Mouse (Mus musculus) lung, embryonic 16.5 days (tissue): ENCODE measurements around the gene Sdha. TPM values are rescaled to one million over a fixed set of nuclear protein-coding genes. Genes with fewer than 3 reads are reported as not detected.

Experiments used
- ATAC-seq: fragments of 200-750 bp; cut with Nextera tagmentation; 2 replicates; pipeline ENCODE4 v1.8.0; 2017; ENCODE audit warnings: low read depth, mild to moderate bottlenecking, moderate library complexity
- H3K27ac ChIP-seq: fragments of 300-500 bp; sonication (generic); 2 replicates; pipeline ENCODE4 v1.5.1; 2014; ENCODE audit warnings: mild to moderate bottlenecking, control low read depth, low read length
- H3K27me3 ChIP-seq: fragments of 300-500 bp; sonication (generic); 2 replicates; pipeline ENCODE4 v1.6.1; 2014; ENCODE audit warnings: low read depth, low read length, mixed read lengths; ENCODE audit not compliant: control insufficient read depth, insufficient read depth
- H3K36me3 ChIP-seq: fragments of 300-500 bp; sonication (generic); 2 replicates; pipeline ENCODE4 v1.6.1; 2014; ENCODE audit warnings: low read length; ENCODE audit not compliant: control insufficient read depth, insufficient read depth
- H3K4me1 ChIP-seq: fragments of 300-500 bp; sonication (generic); replicated peaks from 2 replicates; pipeline ENCODE4 v1.6.1; 2014; ENCODE audit warnings: low read length, mixed read lengths; ENCODE audit not compliant: control insufficient read depth, insufficient read depth
- H3K4me2 ChIP-seq: fragments of 300-500 bp; sonication (generic); 2 replicates; pipeline ENCODE4 v1.6.1; 2014; ENCODE audit warnings: low read depth, low read length, control low read depth
- H3K4me3 ChIP-seq: fragments of 300-500 bp; sonication (generic); 2 replicates; pipeline ENCODE4 v1.5.1; 2014; ENCODE audit warnings: mild to moderate bottlenecking, low read length, control low read depth
- H3K9ac ChIP-seq: fragments of 300-500 bp; sonication (generic); 2 replicates; pipeline ENCODE4 v1.6.1; 2014; ENCODE audit warnings: low read length, control low read depth
- H3K9me3 ChIP-seq: fragments of 300-500 bp; sonication (generic); 2 replicates; pipeline ENCODE4 v1.6.1; 2016; ENCODE audit warnings: low read length; ENCODE audit not compliant: control insufficient read depth
- WGBS: fragments of 180-500 bp; shearing (Covaris S2); extraction: QIAGEN DNeasy Blood & Tissue Kit; methylation state at CpG from one replicate; pipeline ENCODE4 v1.1.7; 2014; 5-methylcytosine and 5-hydroxymethylcytosine counted together
- polyA plus RNA-seq: library from polyadenylated mRNA; unstranded; fragments of >200 nt; fragmentation: Nextera tagmentation; extraction: Ambion mirVana; gene quantifications from 2 replicates; pipeline ENCODE4 v1.2.1, GENCODE M21; 2015

Gene Sdha
- polyA plus RNA-seq, 1 experiment from 2014 or later: 254 TPM

GRCm38 (mm10) chr13:74282299-74282698, 67.8 kb downstream of the Sdha start:
- Histone ChIP-seq H3K27me3 (no peaks in the 10 kb centered on the region), H3K4me3 (no peak overlapping the region)
- 100% methylated on average over 1 of the region's 2 CpGs for WGBS

GRCm38 (mm10) chr13:74275726-74276125, 74.4 kb downstream of the Sdha start:
- WGBS: 52% methylated on average over 4 of the region's 4 CpGs
- no peak for ATAC-seq
- no peak overlapping the region for H3K9ac ChIP-seq

More at GRCm38 (mm10) chr13:74282299-74282698, 67.8 kb downstream of the Sdha start:
- Histone ChIP-seq H3K4me1 (no peaks in the 10 kb centered on the region), H3K27ac (no peak overlapping the region), H3K9ac (no peak overlapping the region), H3K36me3 (no peaks in the 10 kb centered on the region), H3K9me3 (no peaks in the 10 kb centered on the region), H3K4me2 (no peak overlapping the region)
- no peak for ATAC-seq

More at GRCm38 (mm10) chr13:74275726-74276125, 74.4 kb downstream of the Sdha start:
- Histone ChIP-seq H3K36me3 (no peaks in the 10 kb centered on the region), H3K27ac (no peak overlapping the region), H3K4me2 (no peak overlapping the region), H3K9me3 (no peaks in the 10 kb centered on the region), H3K27me3 (no peaks in the 10 kb centered on the region), H3K4me1 (no peaks in the 10 kb centered on the region), H3K4me3 (no peak overlapping the region)

Other genes starting within 250 kb of the Sdha start
- not detected in 2 replicates for gene Slc9a3, start 228.8 kb downstream of the Sdha start, polyA plus RNA-seq
- 65.8 and 67.2 TPM in 2 replicates for gene Exoc3, start 141.5 kb downstream of the Sdha start, polyA plus RNA-seq
- 0.57 and 0.70 TPM in 2 replicates for gene Ahrr, start 57.9 kb downstream of the Sdha start, polyA plus RNA-seq
- 123 and 134 TPM in 2 replicates for gene Pdcd6, start 32.7 kb downstream of the Sdha start, polyA plus RNA-seq
- gene Ccdc127, start within 50 bp of the Sdha start, polyA plus RNA-seq: 44.7 and 56.1 TPM in 2 replicates
- not detected in 2 replicates for gene Lrrc14b, start 13.7 kb upstream of the Sdha start, polyA plus RNA-seq
- gene Zfp72, start 40.6 kb upstream of the Sdha start, polyA plus RNA-seq: 6.9 and 7.0 TPM in 2 replicates
- 78.9 and 152 TPM in 2 replicates for gene Ftl1-ps1, start 49.4 kb upstream of the Sdha start, polyA plus RNA-seq
- 23.7 TPM in 2 replicates for gene Zfp825, start 143.7 kb upstream of the Sdha start, polyA plus RNA-seq